Mouse (Mus musculus): ENCODE data around the gene Gm20715. TPM values are rescaled to one million over a fixed set of nuclear protein-coding genes. Genes with fewer than 3 reads are reported as not detected.
"Not testable (repeated sequence)": the region's sequence is repeated elsewhere in the genome, so short reads cannot be mapped to it uniquely, and the experiment has no call there.

The Gm20715 gene
- total and polyA plus RNA-seq, 2 experiments, result not detected

- H3K36me3 ChIP-seq (ENCODE audit: control insufficient read depth, insufficient read depth, low read length), result no peaks in the 10 kb centered on the region
- peaks cover 7% of the 10 kb centered on the region for H3K4me1 ChIP-seq (ENCODE audit: control insufficient read depth, insufficient read depth, low read length)
- TF ChIP-seq POLR2A (IDR thresholded peaks at IDR 0.05; ENCODE audit: extremely low read depth, insufficient read depth, low read length), result no peak
- TF ChIP-seq CTCF (IDR thresholded peaks at IDR 0.05; ENCODE audit: low read depth, low read length), result no peak
Observed at GRCm38 (mm10) chr7:6364761-6365160, 45.3 kb upstream of the Gm20715 start.

GRCm38 (mm10) chr7:6367185-6367584 is 42.9 kb upstream of the Gm20715 start:
- no peak for DNase-seq (ENCODE audit: extremely low read depth, low read depth, low spot score)
- TF ChIP-seq POLR2A (IDR thresholded peaks at IDR 0.05; ENCODE audit: extremely low read depth, insufficient read depth, low read length) (no peak), CTCF (IDR thresholded peaks at IDR 0.05; ENCODE audit: low read depth, low read length) (no peak)
- Histone ChIP-seq H3K4me1 (ENCODE audit: control insufficient read depth, insufficient read depth, low read length) (peaks cover 7% of the 10 kb centered on the region), H3K36me3 (ENCODE audit: control insufficient read depth, insufficient read depth, low read length) (peaks cover 4% of the 10 kb centered on the region), H3K27me3 (ENCODE audit: control insufficient read depth, insufficient read depth, low read length) (no peaks in the 10 kb centered on the region), H3K27ac (replicated peaks; ENCODE audit: insufficient read depth, low read depth, low read length) (no peak overlapping the region), H3K4me3 (ENCODE audit: insufficient read depth, low read depth, low read length) (no peak overlapping the region), H3K9ac (ENCODE audit: low read depth, low read length) (no peak overlapping the region), H3K79me2 (ENCODE audit: control insufficient read depth, insufficient read depth, low read length) (no peaks in the 10 kb centered on the region)
- 92% methylated on average over 5 of the region's 5 CpGs for WGBS

More at GRCm38 (mm10) chr7:6364761-6365160, 45.3 kb upstream of the Gm20715 start:
- H3K79me2 ChIP-seq (ENCODE audit: control insufficient read depth, insufficient read depth, low read length), result no peaks in the 10 kb centered on the region
- no peak overlapping the region for H3K9ac ChIP-seq (ENCODE audit: low read depth, low read length)
- DNase-seq (ENCODE audit: extremely low read depth, low read depth, low spot score), result no peak
- no peak overlapping the region for H3K4me3 ChIP-seq (ENCODE audit: insufficient read depth, low read depth, low read length)
- 82% methylated on average over 1 of the region's 1 CpGs for WGBS
- H3K27me3 ChIP-seq (ENCODE audit: control insufficient read depth, insufficient read depth, low read length), result no peaks in the 10 kb centered on the region
- H3K27ac ChIP-seq (replicated peaks; ENCODE audit: insufficient read depth, low read depth, low read length), result no peak overlapping the region

GRCm38 (mm10) chr7:6368146-6368545 is 41.9 kb upstream of the Gm20715 start:
- not testable (repeated sequence) for H3K4me1 ChIP-seq (ENCODE audit: control insufficient read depth, insufficient read depth, low read length); DNase-seq (ENCODE audit: extremely low read depth, low read depth, low spot score); H3K27ac ChIP-seq (replicated peaks; ENCODE audit: insufficient read depth, low read depth, low read length); H3K4me3 ChIP-seq (ENCODE audit: insufficient read depth, low read depth, low read length); H3K9ac ChIP-seq (ENCODE audit: low read depth, low read length); H3K79me2 ChIP-seq (ENCODE audit: control insufficient read depth, insufficient read depth, low read length); H3K27me3 ChIP-seq (ENCODE audit: control insufficient read depth, insufficient read depth, low read length)
- H3K36me3 ChIP-seq (ENCODE audit: control insufficient read depth, insufficient read depth, low read length), result peaks cover 13% of the 10 kb centered on the region
- 94% methylated on average over 5 of the region's 5 CpGs for WGBS

GRCm38 (mm10) chr7:6369460-6369859 is 40.6 kb upstream of the Gm20715 start:
- 84% methylated on average over 3 of the region's 3 CpGs for WGBS
- Histone ChIP-seq H3K27me3 (ENCODE audit: control insufficient read depth, insufficient read depth, low read length) (no peaks in the 10 kb centered on the region), H3K4me1 (ENCODE audit: control insufficient read depth, insufficient read depth, low read length) (no peaks in the 10 kb centered on the region), H3K79me2 (ENCODE audit: control insufficient read depth, insufficient read depth, low read length) (no peaks in the 10 kb centered on the region), H3K4me3 (ENCODE audit: insufficient read depth, low read depth, low read length) (no peak overlapping the region), H3K36me3 (ENCODE audit: control insufficient read depth, insufficient read depth, low read length) (peaks cover 19% of the 10 kb centered on the region), H3K27ac (replicated peaks; ENCODE audit: insufficient read depth, low read depth, low read length) (no peak overlapping the region), H3K9ac (ENCODE audit: low read depth, low read length) (no peak overlapping the region)
- TF ChIP-seq POLR2A (IDR thresholded peaks at IDR 0.05; ENCODE audit: extremely low read depth, insufficient read depth, low read length) (no peak), CTCF (IDR thresholded peaks at IDR 0.05; ENCODE audit: low read depth, low read length) (no peak)
- DNase-seq (ENCODE audit: extremely low read depth, low read depth, low spot score), result no peak

GRCm38 (mm10) chr7:6372993-6373392 is 37.1 kb upstream of the Gm20715 start:
- Histone ChIP-seq H3K9ac (ENCODE audit: low read depth, low read length) (no peak overlapping the region), H3K36me3 (ENCODE audit: control insufficient read depth, insufficient read depth, low read length) (peaks cover 22% of the 10 kb centered on the region), H3K4me3 (ENCODE audit: insufficient read depth, low read depth, low read length) (no peak overlapping the region), H3K27me3 (ENCODE audit: control insufficient read depth, insufficient read depth, low read length) (no peaks in the 10 kb centered on the region), H3K4me1 (ENCODE audit: control insufficient read depth, insufficient read depth, low read length) (no peaks in the 10 kb centered on the region), H3K79me2 (ENCODE audit: control insufficient read depth, insufficient read depth, low read length) (no peaks in the 10 kb centered on the region), H3K27ac (replicated peaks; ENCODE audit: insufficient read depth, low read depth, low read length) (no peak overlapping the region)
- TF ChIP-seq POLR2A (IDR thresholded peaks at IDR 0.05; ENCODE audit: extremely low read depth, insufficient read depth, low read length), result no peak
- TF ChIP-seq CTCF (IDR thresholded peaks at IDR 0.05; ENCODE audit: low read depth, low read length), result no peak
- WGBS, result 81% methylated on average over 3 of the region's 3 CpGs
- DNase-seq (ENCODE audit: extremely low read depth, low read depth, low spot score), result no peak

DNA sequence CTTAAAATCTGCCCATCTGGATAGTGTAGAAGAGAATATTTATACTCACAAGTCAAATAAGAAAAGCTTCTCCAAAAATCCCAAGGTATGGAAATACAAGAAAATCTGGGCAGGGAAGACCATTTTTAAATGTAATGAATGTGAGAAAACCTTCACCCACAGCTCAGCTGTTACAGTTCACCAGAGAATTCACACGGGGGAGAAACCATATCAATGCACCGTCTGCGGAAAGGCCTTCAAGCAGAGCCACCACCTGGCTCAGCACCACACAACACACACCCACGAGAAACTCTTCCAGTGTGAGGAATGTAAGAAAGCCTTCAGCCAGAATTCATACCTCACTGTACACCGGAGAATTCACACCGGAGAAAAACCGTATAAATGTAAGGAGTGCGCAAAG is 31.6 kb upstream of the Gm20715 start:
- DNase-seq (ENCODE audit: extremely low read depth, low read depth, low spot score), result no peak
- no peak for TF ChIP-seq POLR2A (IDR thresholded peaks at IDR 0.05; ENCODE audit: extremely low read depth, insufficient read depth, low read length)
- TF ChIP-seq CTCF (IDR thresholded peaks at IDR 0.05; ENCODE audit: low read depth, low read length), result no peak
- WGBS, result 85% methylated on average over 8 of the region's 8 CpGs

More for the DNA sequence above, 31.6 kb upstream of the Gm20715 start:
- no peaks in the 10 kb centered on the region for H3K27me3 ChIP-seq (ENCODE audit: control insufficient read depth, insufficient read depth, low read length)
- no peaks in the 10 kb centered on the region for H3K79me2 ChIP-seq (ENCODE audit: control insufficient read depth, insufficient read depth, low read length)
- H3K4me3 ChIP-seq (ENCODE audit: insufficient read depth, low read depth, low read length), result no peak overlapping the region
- peaks cover 8% of the 10 kb centered on the region for H3K36me3 ChIP-seq (ENCODE audit: control insufficient read depth, insufficient read depth, low read length)
- H3K4me1 ChIP-seq (ENCODE audit: control insufficient read depth, insufficient read depth, low read length), result peaks cover under 1% of the 10 kb centered on the region; the same call in 1 of the 2 replicates
- H3K9ac ChIP-seq (ENCODE audit: low read depth, low read length), result no peak overlapping the region
- no peak overlapping the region for H3K27ac ChIP-seq (replicated peaks; ENCODE audit: insufficient read depth, low read depth, low read length)
